ENCODE assay signal across 16 mouse cellular contexts in genomic region chr14:39191946-39192345, GRCm38 (mm10).
A peak's percentile ranks its signal among the peaks of the same experiment; 100 is the strongest.
DNase-seq lines count a peak whose midpoint lies in the region; ATAC-seq and TF ChIP-seq lines count a peak whose summit lies in the region.
"Had no signal": no experiment of that assay in that cellular context is flagged by ENCODE, and none has a peak within 500 bp of the region (broad histone marks: within the 10 kb centered on the region; RNA-seq: fewer than 3 reads in every experiment).

No protein-coding gene starts in this region.

- 85% methylated on average over 5 of the region's 5 CpGs for WGBS in heart, embryonic 10.5 days
- WGBS in limb, embryonic 14.5 days: 48% methylated on average over 5 of the region's 5 CpGs

- no peak for TF ChIP-seq EP300 in MEL (IDR thresholded peaks at IDR 0.05; ENCODE audit: low read depth in 1 of 2, low read length in 2 of 2)

- TF ChIP-seq CTCF in MEL (IDR thresholded peaks at IDR 0.05 in 2 of 3, conservative IDR thresholded peaks at IDR 0.05 in 1 of 3; ENCODE audit: control insufficient read depth in 1 of 3, insufficient read depth in 1 of 3, low read depth in 2 of 3, low read length in 3 of 3, poor library complexity in 1 of 3, severe bottlenecking in 1 of 3): no peak

- no peak overlapping the region for H3K9ac ChIP-seq in MEL (ENCODE audit: control insufficient read depth, low read depth, low read length, poor library complexity, severe bottlenecking)
- no peak overlapping the region for H3K9ac ChIP-seq in limb, embryonic 14.5 days (ENCODE audit: low read depth, low read length, severe bottlenecking)
- H3K9ac ChIP-seq: hindbrain, embryonic 15.5 days; liver, embryonic 13.5 days; neural tube, embryonic 15.5 days had no signal

- no peak for ATAC-seq in limb, embryonic 14.5 days (ENCODE audit: low FRiP score, low read depth)
- ATAC-seq: CD4-positive, CD25-positive, alpha-beta regulatory T cell, adult 4 months; lung, postnatal 0 days; Patski had no signal

- no peak overlapping the region for H3K27ac ChIP-seq in heart, embryonic 10.5 days
- no peak overlapping the region for H3K27ac ChIP-seq in MEL (ENCODE audit: control insufficient read depth, low read depth, low read length)
- no peak overlapping the region for H3K27ac ChIP-seq in limb, embryonic 14.5 days (replicated peaks; ENCODE audit: low read depth, low read length)
- H3K27ac ChIP-seq: hindbrain, embryonic 15.5 days; liver, embryonic 13.5 days; neural tube, embryonic 15.5 days had no signal

- TF ChIP-seq POLR2A in MEL (IDR thresholded peaks at IDR 0.05; ENCODE audit: control insufficient read depth in 1 of 2, insufficient read depth in 1 of 2, low read depth in 1 of 2, low read length in 2 of 2, poor library complexity in 1 of 2): no peak
- TF ChIP-seq POLR2A in limb, embryonic 14.5 days (IDR thresholded peaks at IDR 0.05; ENCODE audit: borderline replicate concordance, extremely low read depth, insufficient read depth, insufficient read length): no peak

- H3K4me3 ChIP-seq in heart, embryonic 10.5 days: no peak overlapping the region
- no peak overlapping the region for H3K4me3 ChIP-seq in MEL (ENCODE audit: control insufficient read depth in 1 of 2, insufficient read depth in 1 of 2, low read depth in 2 of 2, low read length in 2 of 2)
- no peak overlapping the region for H3K4me3 ChIP-seq in limb, embryonic 14.5 days (replicated peaks; ENCODE audit: low read length)
- H3K4me3 ChIP-seq: hindbrain, embryonic 15.5 days; liver, embryonic 13.5 days; megakaryocyte, embryonic 14.5 days; neural tube, embryonic 15.5 days had no signal

- no peaks in the 10 kb centered on the region for H3K79me2 ChIP-seq in MEL (ENCODE audit: control insufficient read depth, insufficient read depth, low read length, poor library complexity)

- peak; percentile 37 to 47 for DNase-seq in cerebellum, postnatal 14 days
- DNase-seq in cerebellum, adult 8-10 months: no peak
- DNase-seq in heart, adult 18-20 months: peak; percentile 2
- no peak for DNase-seq in heart, embryonic 10.5 days (ENCODE audit: low spot score)
- DNase-seq in MEL (ENCODE audit: low read depth, low spot score): peak; percentile 13
- peak; percentile 35 for DNase-seq in limb, embryonic 14.5 days (ENCODE audit: low spot score)
- no peak for DNase-seq in kidney, adult 9 months
- DNase-seq: embryo, embryonic 11 days; kidney, adult 8-10 months; liver, embryonic 13.5 days had no signal

- no peak overlapping the region for H3K4me2 ChIP-seq in limb, embryonic 14.5 days (replicated peaks; ENCODE audit: low read depth, low read length, severe bottlenecking)
- H3K4me2 ChIP-seq: hindbrain, embryonic 15.5 days; liver, embryonic 13.5 days; neural tube, embryonic 15.5 days had no signal

- H3K4me1 ChIP-seq in heart, embryonic 10.5 days: no peaks in the 10 kb centered on the region
- H3K4me1 ChIP-seq in MEL (ENCODE audit: control insufficient read depth in 1 of 2, insufficient read depth in 2 of 2, low read length in 2 of 2): no peaks in the 10 kb centered on the region
- no peaks in the 10 kb centered on the region for H3K4me1 ChIP-seq in limb, embryonic 14.5 days (ENCODE audit: control insufficient read depth, insufficient read depth, low read length)
- H3K4me1 ChIP-seq: hindbrain, embryonic 15.5 days; liver, embryonic 13.5 days; megakaryocyte, embryonic 14.5 days; neural tube, embryonic 15.5 days had no signal

- H3K9me3 ChIP-seq in heart, embryonic 10.5 days: no peaks in the 10 kb centered on the region
- H3K9me3 ChIP-seq in MEL (replicated peaks; ENCODE audit: insufficient read depth, low read length): no peaks in the 10 kb centered on the region
- H3K9me3 ChIP-seq in limb, embryonic 14.5 days (ENCODE audit: control insufficient read depth, low read length): no peaks in the 10 kb centered on the region
- H3K9me3 ChIP-seq: hindbrain, embryonic 15.5 days; liver, embryonic 13.5 days; megakaryocyte, embryonic 14.5 days; neural tube, embryonic 15.5 days had no signal

- H3K36me3 ChIP-seq in heart, embryonic 10.5 days: no peaks in the 10 kb centered on the region
- no peaks in the 10 kb centered on the region for H3K36me3 ChIP-seq in MEL (ENCODE audit: control insufficient read depth in 1 of 2, insufficient read depth in 2 of 2, low read length in 2 of 2)
- no peaks in the 10 kb centered on the region for H3K36me3 ChIP-seq in limb, embryonic 14.5 days (ENCODE audit: control insufficient read depth, insufficient read depth, low read length)
- H3K36me3 ChIP-seq: hindbrain, embryonic 15.5 days; liver, embryonic 13.5 days; neural tube, embryonic 15.5 days had no signal

- TF ChIP-seq RAD21 in MEL (IDR thresholded peaks at IDR 0.05; ENCODE audit: low read depth, low read length): no peak

- H3K27me3 ChIP-seq in heart, embryonic 10.5 days (ENCODE audit: insufficient read depth, poor library complexity, severe bottlenecking): no peaks in the 10 kb centered on the region
- no peaks in the 10 kb centered on the region for H3K27me3 ChIP-seq in MEL (ENCODE audit: control insufficient read depth in 1 of 2, insufficient read depth in 2 of 2, low read length in 2 of 2)
- H3K27me3 ChIP-seq in limb, embryonic 14.5 days (ENCODE audit: control insufficient read depth, insufficient read depth, low read length): no peaks in the 10 kb centered on the region
- H3K27me3 ChIP-seq: hindbrain, embryonic 15.5 days; liver, embryonic 13.5 days; megakaryocyte, embryonic 14.5 days; neural tube, embryonic 15.5 days; Patski had no signal

TF ChIP-seq in MEL, 35 proteins besides CTCF, POLR2A, EP300 and RAD21:
- TF ChIP-seq ZKSCAN1 (IDR thresholded peaks at IDR 0.05; ENCODE audit: low read depth, low read length) (no peak), MAFK (IDR thresholded peaks at IDR 0.05; ENCODE audit: borderline replicate concordance, low read depth, low read length) (no peak), POLR2AphosphoS2 (IDR thresholded peaks at IDR 0.05; ENCODE audit: low read length) (no peak), MAX (IDR thresholded peaks at IDR 0.05; ENCODE audit: low read length) (no peak), CHD1 (IDR thresholded peaks at IDR 0.05; ENCODE audit: low read depth, low read length) (no peak), KAT2A (conservative IDR thresholded peaks at IDR 0.05; ENCODE audit: low read depth, low read length) (no peak), TCF12 (IDR thresholded peaks at IDR 0.05; ENCODE audit: low read depth, low read length) (no peak), BHLHE40 (IDR thresholded peaks at IDR 0.05; ENCODE audit: borderline replicate concordance, low read depth, low read length) (no peak), E2F4 (IDR thresholded peaks at IDR 0.05; ENCODE audit: borderline replicate concordance, low read depth, low read length) (no peak), NRF1 (IDR thresholded peaks at IDR 0.05; ENCODE audit: insufficient read depth, low read depth, low read length, poor library complexity, severe bottlenecking) (no peak), MEF2A (IDR thresholded peaks at IDR 0.05; ENCODE audit: extremely low read depth, insufficient replicate concordance, low read depth, low read length, poor library complexity, severe bottlenecking) (no peak)

Comparison
In these comparisons a context has a peak if more than half of its experiments do, and no peak if none do; other contexts are left out.
1. DNase-seq: peak in cerebellum, postnatal 14 days (2 of 2), heart, adult 18-20 months (2 of 2), MEL (single experiment) and limb, embryonic 14.5 days (single experiment); none in cerebellum, adult 8-10 months (single experiment), heart, embryonic 10.5 days (single experiment) and kidney, adult 9 months (single experiment).